Mouse (Mus musculus): ENCODE measurements at regions not wholly inside any gene's neighbourhood (a gene's known extent, or its start where the extent isn't known, plus 50 kb on each side); places are given as distances from the start of the nearest gene placed in this dataset.

DNA sequence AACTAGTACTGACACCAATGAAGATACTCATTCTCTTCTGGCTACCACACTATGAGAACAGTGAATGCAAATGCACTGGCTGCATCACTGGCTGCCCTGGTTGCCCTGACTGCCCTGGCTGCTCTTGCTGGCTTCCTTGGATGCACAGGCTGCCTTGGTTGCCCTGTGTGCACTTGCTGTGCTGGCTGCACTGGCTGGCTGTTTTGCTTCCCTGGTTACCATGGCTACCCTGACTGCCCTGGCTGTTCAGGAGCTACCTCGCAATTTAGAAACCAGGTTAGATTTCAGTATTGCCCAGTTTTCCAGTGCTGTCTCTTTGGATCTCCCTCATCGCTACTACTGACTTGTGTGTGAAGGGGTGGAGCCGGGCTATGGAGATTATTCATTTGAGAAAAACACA lies 175.7 kb downstream of the Fat4 start:
- TF ChIP-seq CTCF (IDR thresholded peaks at IDR 0.05; ENCODE audit: low read depth, low read length) (no peak), POLR2A (IDR thresholded peaks at IDR 0.05; ENCODE audit: insufficient read depth, low read length) (no peak)
